Mouse (Mus musculus) fibroblast of lung, adult 2 months (primary cell): ENCODE data around the gene Pitpnm2.

Experiments
- DNase-seq: peaks from one replicate; pipeline ENCODE4 v3.0.0-alpha.2; 2011; ENCODE audit warnings: low read depth

The Pitpnm2 gene

GRCm38 (mm10) chr5:124180500-124181167 lies 68.9 kb downstream of the Pitpnm2 start:
- no peak for DNase-seq

- no peak for DNase-seq
Observed at GRCm38 (mm10) chr5:124179411-124179810, 70.1 kb downstream of the Pitpnm2 start.

- no peak for DNase-seq
Observed at GRCm38 (mm10) chr5:124176726-124177132, 72.8 kb downstream of the Pitpnm2 start.

GRCm38 (mm10) chr5:124175138-124175537 lies 74.4 kb downstream of the Pitpnm2 start:
- peak; percentile 73 for DNase-seq

DNA sequence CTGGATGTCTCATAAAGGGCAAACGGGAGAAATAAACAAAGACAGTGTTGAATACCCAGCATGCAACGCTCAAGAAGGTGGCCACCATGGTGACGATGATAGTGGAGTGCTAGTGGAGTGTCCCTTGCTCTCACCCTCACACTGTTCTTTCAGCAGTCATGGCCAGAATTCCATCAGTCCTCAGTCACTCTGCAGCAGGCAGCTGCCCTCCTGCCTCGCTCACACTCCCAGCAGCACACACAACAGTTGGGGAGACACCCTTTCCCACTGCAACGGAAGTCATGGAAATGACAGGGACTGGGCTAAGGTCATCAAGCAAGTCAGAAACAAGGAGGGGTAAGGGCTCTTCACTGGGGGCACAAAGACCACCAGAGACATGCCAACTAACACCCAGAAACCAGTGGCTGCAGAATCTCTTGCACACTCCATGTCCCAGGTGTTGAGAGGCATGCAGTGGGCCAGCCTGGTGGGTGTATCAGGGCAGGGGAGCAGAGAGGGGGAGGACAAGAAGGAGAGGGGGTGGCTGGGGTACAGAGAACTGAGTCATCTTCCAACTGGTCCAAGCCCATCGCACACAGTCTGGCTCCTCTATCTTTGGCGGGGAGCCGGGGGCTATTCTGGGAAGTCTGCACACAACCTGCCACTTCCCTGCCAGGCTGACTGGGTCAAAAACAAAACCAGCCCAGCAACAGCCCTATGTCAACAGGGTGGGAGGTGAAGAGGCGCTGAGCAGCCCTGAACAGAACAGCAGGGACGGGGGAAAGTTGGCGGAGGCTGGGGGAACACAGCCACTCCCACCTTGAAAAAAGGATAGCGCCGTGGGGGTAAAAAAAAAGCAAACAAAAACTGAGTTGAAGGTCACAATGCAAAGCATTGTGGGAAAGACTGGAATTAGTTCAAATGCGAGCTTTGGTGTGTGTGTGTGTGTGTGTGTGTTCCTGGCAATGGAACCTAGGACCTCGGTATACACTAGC lies 76.3 kb downstream of the Pitpnm2 start:
- peak; percentile 89 for DNase-seq

DNA sequence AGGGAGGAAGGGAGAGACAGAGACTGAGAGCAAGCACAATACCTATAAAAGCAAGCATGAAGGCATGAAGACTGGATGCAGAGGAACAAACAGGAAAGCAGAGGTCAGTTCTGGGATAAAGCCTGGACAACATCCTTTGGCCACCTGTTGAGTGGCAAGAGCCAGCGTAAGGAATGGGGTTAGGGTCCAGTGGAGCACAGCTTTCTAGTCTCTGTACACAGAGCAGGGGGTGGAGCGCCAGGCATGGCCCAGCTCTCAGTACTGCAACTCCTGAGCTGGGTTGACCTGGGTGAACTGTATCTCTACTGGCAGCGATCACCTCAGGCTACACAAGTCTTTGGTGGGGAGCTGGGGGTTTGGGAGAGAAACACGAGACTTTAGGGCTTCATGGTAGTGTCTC lies 77.3 kb downstream of the Pitpnm2 start:
- DNase-seq, result no peak

DNA sequence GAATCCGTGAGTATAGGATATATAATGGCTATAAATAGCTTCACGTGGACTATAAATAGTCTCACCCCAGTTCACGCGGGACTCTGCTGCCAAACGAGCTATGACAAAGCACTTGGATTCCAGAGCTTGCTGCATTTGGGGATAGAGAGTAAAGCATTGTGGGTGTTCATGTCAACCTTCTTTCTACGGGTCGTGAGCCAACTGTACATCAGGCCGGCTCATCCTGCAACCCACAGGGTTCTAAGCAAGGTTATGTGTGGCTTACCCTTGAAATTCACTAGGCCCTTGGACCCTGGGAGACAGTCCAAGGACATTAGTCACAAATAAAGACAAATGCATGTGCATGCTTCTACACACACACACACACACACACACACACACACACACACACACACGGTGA lies 77.8 kb downstream of the Pitpnm2 start:
- no peak for DNase-seq

- DNase-seq, result no peak
Observed at GRCm38 (mm10) chr5:124169224-124169621, 80.3 kb downstream of the Pitpnm2 start.

GRCm38 (mm10) chr5:124168428-124169223 lies 80.9 kb downstream of the Pitpnm2 start:
- no peak for DNase-seq

DNA sequence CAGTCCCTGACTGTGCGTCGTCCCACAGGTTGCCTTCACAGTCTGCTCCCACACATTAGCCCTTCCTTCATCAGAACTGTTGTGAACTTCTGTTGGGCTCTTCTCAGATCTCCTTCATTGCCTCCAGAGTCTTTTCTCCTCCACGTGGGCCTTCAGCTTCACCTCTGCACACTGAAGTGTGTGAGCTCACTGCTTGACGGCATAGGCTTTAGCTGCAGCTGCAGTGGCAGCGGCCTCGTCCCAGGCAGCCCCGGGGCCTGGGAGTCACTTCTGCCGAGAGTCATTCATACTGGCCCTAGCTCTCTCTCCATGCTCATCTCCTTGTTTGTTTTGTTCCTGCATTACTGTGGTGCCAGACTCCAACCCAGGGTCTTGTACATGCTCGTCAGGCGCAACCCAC lies 81.9 kb downstream of the Pitpnm2 start:
- no peak for DNase-seq

DNA sequence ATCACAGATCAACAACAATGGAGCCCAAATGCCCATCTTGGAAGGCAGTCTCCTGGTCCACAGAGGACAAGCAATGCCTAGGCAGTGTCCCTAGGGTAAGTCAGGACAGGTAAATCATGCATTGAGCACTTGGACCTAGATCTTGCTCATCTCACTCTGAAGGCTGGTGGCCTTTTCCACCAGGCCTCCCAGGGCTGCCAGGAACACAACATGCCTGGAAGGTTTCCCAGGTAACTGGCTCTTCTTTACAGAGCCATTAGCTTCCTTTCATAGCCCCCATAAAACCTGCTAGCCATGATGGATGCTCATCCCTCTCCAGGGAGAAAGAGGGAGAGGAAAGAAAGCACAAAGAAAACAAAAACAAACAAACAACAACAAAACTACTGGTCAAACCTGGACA lies 82.8 kb downstream of the Pitpnm2 start:
- no peak for DNase-seq

DNA sequence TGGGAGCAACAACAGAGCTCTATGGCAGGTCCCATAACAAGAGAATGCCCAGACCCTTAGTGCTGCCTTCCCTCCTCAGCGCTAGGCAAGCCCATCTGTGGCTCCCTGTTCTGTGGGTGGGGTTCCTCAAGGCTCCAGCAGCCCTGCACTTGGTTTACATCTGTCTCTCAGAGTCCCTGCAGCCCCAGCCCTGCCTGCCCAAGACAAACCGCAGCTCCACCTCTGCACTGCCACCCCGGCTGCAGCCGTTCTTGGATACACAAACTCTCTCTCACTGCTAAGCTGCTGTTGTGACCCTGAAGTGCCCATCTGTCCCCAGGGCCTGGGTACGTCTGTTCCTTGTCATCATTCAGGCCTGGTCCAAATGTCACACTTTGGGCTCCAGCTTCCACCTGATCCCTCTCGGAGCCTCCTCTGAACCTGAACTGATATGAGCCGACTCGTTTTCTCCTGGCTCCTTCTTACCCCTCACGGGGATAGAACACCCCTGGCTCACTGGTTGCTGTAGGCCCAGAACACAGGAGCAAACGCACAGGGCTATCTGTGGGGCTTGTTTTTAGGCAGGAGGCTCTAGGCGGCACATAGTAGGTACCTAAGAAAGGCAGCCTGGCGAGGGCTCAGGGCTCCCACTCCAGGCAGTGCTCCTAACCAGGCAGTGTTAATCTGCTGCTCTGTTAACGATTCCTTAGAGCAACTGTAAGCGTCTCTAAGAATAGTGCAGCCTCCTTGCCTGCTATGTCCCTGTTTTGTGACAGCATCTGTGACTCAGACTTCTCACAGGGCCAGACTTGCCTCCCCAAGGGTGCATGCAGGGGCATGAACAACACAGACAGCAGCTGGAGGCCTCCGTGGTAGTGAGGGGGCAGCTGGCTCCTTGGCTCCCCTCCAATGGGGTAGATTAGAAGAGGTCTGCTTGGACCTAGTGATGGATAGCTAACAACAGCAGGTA lies 83.7 kb downstream of the Pitpnm2 start:
- DNase-seq, result no peak

GRCm38 (mm10) chr5:124163445-124163844 lies 86.1 kb downstream of the Pitpnm2 start:
- peak; percentile 88 for DNase-seq

GRCm38 (mm10) chr5:124162577-124162976 lies 87.0 kb downstream of the Pitpnm2 start:
- no peak for DNase-seq

DNA sequence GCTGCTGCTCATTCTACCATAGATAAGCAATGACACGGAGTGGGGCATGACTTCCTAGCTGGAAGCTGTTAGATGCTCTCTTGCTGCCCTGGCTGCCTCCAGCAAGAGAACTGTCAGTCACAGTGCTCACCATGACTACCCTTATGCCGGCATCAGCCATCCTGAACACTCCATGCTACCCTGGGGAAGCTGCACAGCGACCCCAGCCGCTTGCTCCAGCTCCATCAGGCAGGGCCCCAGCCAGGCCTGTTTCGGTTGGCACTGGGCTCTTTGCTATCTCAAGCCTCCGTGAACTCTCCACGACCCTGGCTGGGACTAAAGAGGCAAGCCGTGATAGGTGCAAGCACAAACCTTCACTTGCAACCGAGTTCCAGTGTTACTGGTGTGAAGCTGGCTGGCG lies 87.7 kb downstream of the Pitpnm2 start:
- no peak for DNase-seq

DNA sequence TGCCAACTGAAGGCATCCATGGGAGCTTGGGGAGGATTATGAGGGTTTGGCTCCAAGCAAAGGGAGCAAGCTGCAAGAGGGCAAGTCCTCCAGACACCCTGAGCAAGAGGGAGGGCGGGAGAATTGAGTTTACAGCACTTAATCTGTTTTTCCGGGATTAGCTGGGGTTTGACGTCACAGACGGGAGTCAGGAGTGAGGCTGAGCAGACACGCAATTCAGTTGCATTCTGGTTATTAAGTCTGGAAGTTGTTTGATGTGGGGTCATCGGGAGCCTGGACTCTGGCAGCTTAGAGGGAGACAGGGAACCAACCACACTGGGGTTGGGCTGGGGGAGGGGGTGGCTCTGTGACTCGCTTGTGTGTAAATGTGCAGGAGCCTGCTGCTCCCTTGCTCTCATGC lies 90.1 kb downstream of the Pitpnm2 start:
- DNase-seq, result no peak

GRCm38 (mm10) chr5:124158305-124158704 lies 91.3 kb downstream of the Pitpnm2 start:
- no peak for DNase-seq

DNA sequence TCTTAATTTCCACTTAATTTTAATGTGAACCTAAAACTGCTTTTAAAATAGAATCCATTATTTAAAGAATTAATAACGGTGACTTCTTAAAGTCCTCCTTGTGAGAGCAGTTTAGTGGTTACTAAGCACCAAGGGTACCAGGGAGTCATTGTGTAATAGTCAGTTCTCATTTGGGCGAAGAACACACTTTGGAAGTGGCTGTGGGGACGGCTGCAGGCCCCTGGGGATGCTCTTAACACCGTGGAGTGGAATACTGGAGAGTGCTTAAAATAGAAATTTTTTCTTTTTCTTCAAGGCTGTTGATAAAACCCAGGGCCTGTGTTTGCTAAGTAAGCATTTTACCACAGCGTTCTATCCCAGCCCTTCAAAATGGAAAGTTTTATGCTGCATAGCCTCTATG lies 93.6 kb downstream of the Pitpnm2 start:
- DNase-seq, result no peak

DNA sequence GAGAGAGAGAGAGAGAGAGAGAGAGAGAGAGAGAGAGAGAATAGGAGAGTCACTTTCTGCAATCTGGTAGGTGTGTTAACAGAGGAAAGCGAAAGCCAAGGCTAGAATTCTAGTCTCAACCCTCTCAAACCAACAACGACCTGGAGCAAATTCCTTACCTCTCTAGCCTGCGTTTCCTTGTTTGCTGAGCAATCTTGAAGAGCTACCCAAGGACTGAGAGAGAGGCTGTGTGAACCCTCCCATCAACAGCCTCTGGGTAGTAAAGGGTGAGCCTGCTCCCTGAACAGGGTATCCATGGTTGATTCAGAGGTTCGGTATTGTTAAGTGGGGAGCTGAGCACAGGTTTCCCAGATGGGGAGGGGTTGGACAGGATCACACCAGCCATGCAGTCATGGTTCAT lies 96.8 kb downstream of the Pitpnm2 start:
- DNase-seq, result no peak

DNA sequence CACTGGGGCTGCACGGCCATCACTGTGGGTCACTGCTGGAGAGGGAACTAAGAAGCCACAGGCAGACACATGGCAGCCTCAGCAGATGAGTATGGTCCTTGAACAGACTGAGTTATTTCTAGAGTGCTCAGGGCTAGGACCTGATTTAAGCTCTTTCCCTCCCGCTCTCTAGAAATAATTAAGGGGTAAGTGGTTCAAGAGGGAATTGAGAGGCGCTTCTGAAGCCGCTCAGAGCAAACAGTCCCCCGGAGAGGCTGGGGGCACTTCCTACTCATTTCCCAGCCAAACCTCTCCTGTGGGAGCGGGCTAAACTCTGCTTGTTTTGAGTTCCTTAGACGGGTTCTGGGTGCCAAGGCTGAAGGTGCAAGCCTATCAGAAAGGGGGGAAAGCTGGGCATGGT lies 98.7 kb downstream of the Pitpnm2 start:
- no peak for DNase-seq

DNA sequence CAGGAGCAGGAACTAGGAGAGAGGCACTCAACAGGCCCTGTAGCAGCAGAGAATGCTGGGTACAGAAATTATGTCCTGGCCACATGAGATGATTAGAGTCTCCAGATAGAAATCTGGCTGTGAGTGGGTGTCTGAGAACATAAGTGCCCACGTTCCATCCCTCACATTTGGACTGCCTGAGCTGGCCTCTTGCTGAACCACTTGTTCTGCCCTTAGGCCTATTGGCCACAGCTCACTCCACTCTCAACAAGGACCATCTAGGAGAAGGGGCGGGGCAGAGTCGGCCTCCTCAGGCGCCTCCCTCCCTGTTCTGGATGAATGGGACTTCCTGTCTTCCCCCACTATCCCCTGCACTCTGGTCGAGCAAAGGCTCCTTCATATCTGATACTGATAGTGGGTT lies 100.5 kb downstream of the Pitpnm2 start:
- DNase-seq, result no peak
